Mouse (Mus musculus) retina, embryonic 14.5 days (tissue): ENCODE measurements around the gene Gm20917.
"Not testable (repeated sequence)": the region's sequence is repeated elsewhere in the genome, so short reads cannot be mapped to it uniquely, and the experiment has no call there.

Experiments used
- DNase-seq: peaks from one replicate; pipeline ENCODE4 v3.0.0-alpha.2; 2015; ENCODE audit warnings: low spot score

Gene Gm20917

GRCm38 (mm10) chrY:79151022-79151421, at the start of gene Gm20917:
Gene Gm20917 (minus strand): TSS chrY:79151122.
- not testable (repeated sequence) for DNase-seq
